Mouse (Mus musculus): Measurements from ENCODE around the gene Ift80. TPM values are rescaled to one million over a fixed set of nuclear protein-coding genes. Genes with fewer than 3 reads are reported as not detected.

Gene Ift80
- polyA plus RNA-seq, 1 experiment from 2014 or later = 21.7 TPM

- DNase-seq (ENCODE audit: low spot score, missing footprints) (peak; percentile 92), ATAC-seq (ENCODE audit: low FRiP score) (no peak)
- Histone ChIP-seq H3K4me1 (ENCODE audit: control insufficient read depth, insufficient read depth, low read length) (peaks cover 13% of the 10 kb centered on the region), H3K4me3 (ENCODE audit: low read depth, low read length) (peak overlapping the region; percentile 98), H3K4me2 (peak overlapping the region; percentile 61), H3K9me3 (ENCODE audit: control insufficient read depth, low read length) (no peaks in the 10 kb centered on the region; the same call in 1 of the 2 replicates), H3K36me3 (ENCODE audit: control insufficient read depth, insufficient read depth, low read length) (no peaks in the 10 kb centered on the region), H3K27me3 (ENCODE audit: control insufficient read depth, insufficient read depth, low read length) (no peaks in the 10 kb centered on the region), H3K27ac (ENCODE audit: low read depth, low read length) (no peak overlapping the region), H3K9ac (ENCODE audit: low read length) (peak overlapping the region; percentile 98)
- 7% methylated on average over 21 of the region's 21 CpGs for WGBS
Measured at GRCm38 (mm10) chr3:69006246-69006760, 1.9 kb upstream of the Ift80 start.

- H3K9ac ChIP-seq (ENCODE audit: low read length) = peak overlapping the region; percentile 98
- H3K27me3 ChIP-seq (ENCODE audit: control insufficient read depth, insufficient read depth, low read length) = no peaks in the 10 kb centered on the region
- H3K27ac ChIP-seq (ENCODE audit: low read depth, low read length) = peak overlapping the region; percentile 88
- peak overlapping the region; percentile 61 for H3K4me2 ChIP-seq
- ATAC-seq (ENCODE audit: low FRiP score) (peak; percentile 63), DNase-seq (ENCODE audit: low spot score, missing footprints) (peak; percentile 95)
- H3K9me3 ChIP-seq (ENCODE audit: control insufficient read depth, low read length) = no peaks in the 10 kb centered on the region; the same call in 1 of the 2 replicates
- peak overlapping the region; percentile 98 for H3K4me3 ChIP-seq (ENCODE audit: low read depth, low read length)
- peaks cover 13% of the 10 kb centered on the region for H3K4me1 ChIP-seq (ENCODE audit: control insufficient read depth, insufficient read depth, low read length)
- WGBS = under 1% methylated on average over 70 of the region's 72 CpGs
- H3K36me3 ChIP-seq (ENCODE audit: control insufficient read depth, insufficient read depth, low read length) = no peaks in the 10 kb centered on the region
Measured at GRCm38 (mm10) chr3:69005338-69006245, 1.2 kb upstream of the Ift80 start.

GRCm38 (mm10) chr3:69004055-69004436 is 324 bp downstream of the Ift80 start:
- 1% methylated on average over 7 of the region's 7 CpGs for WGBS
- H3K27me3 ChIP-seq (ENCODE audit: control insufficient read depth, insufficient read depth, low read length) = no peaks in the 10 kb centered on the region
- peaks cover 13% of the 10 kb centered on the region for H3K4me1 ChIP-seq (ENCODE audit: control insufficient read depth, insufficient read depth, low read length)
- peak; percentile 20 for ATAC-seq (ENCODE audit: low FRiP score)
- no peaks in the 10 kb centered on the region; the same call in 1 of the 2 replicates for H3K9me3 ChIP-seq (ENCODE audit: control insufficient read depth, low read length)
- H3K27ac ChIP-seq (ENCODE audit: low read depth, low read length) = no peak overlapping the region; the same call in 1 of the 2 replicates
- H3K36me3 ChIP-seq (ENCODE audit: control insufficient read depth, insufficient read depth, low read length) = no peaks in the 10 kb centered on the region
- no peak for DNase-seq (ENCODE audit: low spot score, missing footprints)
- peak overlapping the region; percentile 98 for H3K4me3 ChIP-seq (ENCODE audit: low read depth, low read length)
- peak overlapping the region; percentile 98 for H3K9ac ChIP-seq (ENCODE audit: low read length)
- H3K4me2 ChIP-seq = peak overlapping the region; percentile 61

- ATAC-seq (ENCODE audit: low FRiP score) (no peak), DNase-seq (ENCODE audit: low spot score, missing footprints) (peak; percentile 72)
- Histone ChIP-seq H3K4me2 (no peak overlapping the region), H3K27me3 (ENCODE audit: control insufficient read depth, insufficient read depth, low read length) (no peaks in the 10 kb centered on the region), H3K36me3 (ENCODE audit: control insufficient read depth, insufficient read depth, low read length) (no peaks in the 10 kb centered on the region), H3K9ac (ENCODE audit: low read length) (no peak overlapping the region), H3K27ac (ENCODE audit: low read depth, low read length) (no peak overlapping the region), H3K4me1 (ENCODE audit: control insufficient read depth, insufficient read depth, low read length) (peaks cover 12% of the 10 kb centered on the region), H3K4me3 (ENCODE audit: low read depth, low read length) (no peak overlapping the region), H3K9me3 (ENCODE audit: control insufficient read depth, low read length) (no peaks in the 10 kb centered on the region; the same call in 1 of the 2 replicates)
- WGBS = 98% methylated on average over 4 of the region's 4 CpGs
Measured at GRCm38 (mm10) chr3:69002781-69003180, 1.6 kb downstream of the Ift80 start.

GRCm38 (mm10) chr3:68986550-68986949 is 17.8 kb downstream of the Ift80 start:
- H3K4me3 ChIP-seq (ENCODE audit: low read depth, low read length) = no peak overlapping the region
- H3K27ac ChIP-seq (ENCODE audit: low read depth, low read length) = no peak overlapping the region
- ATAC-seq (ENCODE audit: low FRiP score) (no peak), DNase-seq (ENCODE audit: low spot score, missing footprints) (no peak)
- H3K4me1 ChIP-seq (ENCODE audit: control insufficient read depth, insufficient read depth, low read length) = no peaks in the 10 kb centered on the region
- H3K27me3 ChIP-seq (ENCODE audit: control insufficient read depth, insufficient read depth, low read length) = no peaks in the 10 kb centered on the region
- no peak overlapping the region for H3K9ac ChIP-seq (ENCODE audit: low read length)
- 93% methylated on average over 2 of the region's 2 CpGs for whole genome bisulfite sequencing
- H3K4me2 ChIP-seq = no peak overlapping the region
- no peaks in the 10 kb centered on the region for H3K9me3 ChIP-seq (ENCODE audit: control insufficient read depth, low read length)
- H3K36me3 ChIP-seq (ENCODE audit: control insufficient read depth, insufficient read depth, low read length) = 0 out of 2 replicates have a peak, but pooled peaks cover 5% of the 10 kb centered on the region

- Histone ChIP-seq H3K4me2 (no peak overlapping the region), H3K4me1 (ENCODE audit: control insufficient read depth, insufficient read depth, low read length) (no peaks in the 10 kb centered on the region), H3K4me3 (ENCODE audit: low read depth, low read length) (no peak overlapping the region), H3K36me3 (ENCODE audit: control insufficient read depth, insufficient read depth, low read length) (0 out of 2 replicates have a peak, but pooled peaks cover 2% of the 10 kb centered on the region), H3K27ac (ENCODE audit: low read depth, low read length) (no peak overlapping the region), H3K9ac (ENCODE audit: low read length) (no peak overlapping the region), H3K9me3 (ENCODE audit: control insufficient read depth, low read length) (no peaks in the 10 kb centered on the region), H3K27me3 (ENCODE audit: control insufficient read depth, insufficient read depth, low read length) (no peaks in the 10 kb centered on the region)
- ATAC-seq (ENCODE audit: low FRiP score) = no peak
- WGBS = 86% methylated on average over 9 of the region's 9 CpGs
- DNase-seq (ENCODE audit: low spot score, missing footprints) = no peak
Measured at GRCm38 (mm10) chr3:68980898-68981297, 23.5 kb downstream of the Ift80 start.

GRCm38 (mm10) chr3:68979187-68979586 is 25.2 kb downstream of the Ift80 start:
- H3K36me3 ChIP-seq (ENCODE audit: control insufficient read depth, insufficient read depth, low read length) = no peaks in the 10 kb centered on the region
- 91% methylated on average over 10 of the region's 10 CpGs for WGBS
- no peak overlapping the region for H3K27ac ChIP-seq (ENCODE audit: low read depth, low read length)
- no peak overlapping the region for H3K9ac ChIP-seq (ENCODE audit: low read length)
- no peak for ATAC-seq (ENCODE audit: low FRiP score)
- no peaks in the 10 kb centered on the region for H3K27me3 ChIP-seq (ENCODE audit: control insufficient read depth, insufficient read depth, low read length)
- H3K4me3 ChIP-seq (ENCODE audit: low read depth, low read length) = no peak overlapping the region
- H3K4me2 ChIP-seq = no peak overlapping the region
- no peaks in the 10 kb centered on the region for H3K4me1 ChIP-seq (ENCODE audit: control insufficient read depth, insufficient read depth, low read length)
- no peak for DNase-seq (ENCODE audit: low spot score, missing footprints)
- no peaks in the 10 kb centered on the region for H3K9me3 ChIP-seq (ENCODE audit: control insufficient read depth, low read length)

GRCm38 (mm10) chr3:68977696-68978095 is 26.7 kb downstream of the Ift80 start:
- Histone ChIP-seq H3K4me1 (ENCODE audit: control insufficient read depth, insufficient read depth, low read length) (no peaks in the 10 kb centered on the region), H3K9ac (ENCODE audit: low read length) (no peak overlapping the region), H3K36me3 (ENCODE audit: control insufficient read depth, insufficient read depth, low read length) (peaks cover 3% of the 10 kb centered on the region; the same call in 1 of the 2 replicates), H3K4me3 (ENCODE audit: low read depth, low read length) (no peak overlapping the region), H3K9me3 (ENCODE audit: control insufficient read depth, low read length) (no peaks in the 10 kb centered on the region), H3K27me3 (ENCODE audit: control insufficient read depth, insufficient read depth, low read length) (no peaks in the 10 kb centered on the region), H3K27ac (ENCODE audit: low read depth, low read length) (no peak overlapping the region), H3K4me2 (no peak overlapping the region)
- 94% methylated on average over 4 of the region's 4 CpGs for WGBS
- no peak for ATAC-seq (ENCODE audit: low FRiP score)
- DNase-seq (ENCODE audit: low spot score, missing footprints) = no peak
